Mouse (Mus musculus): ENCODE data around the gene Sertad3. TPM values are rescaled to one million over a fixed set of nuclear protein-coding genes. Genes with fewer than 3 reads are reported as not detected.

The Sertad3 gene
- polyA plus RNA-seq, 1 experiment from 2014 or later = 11.3 TPM

DNA sequence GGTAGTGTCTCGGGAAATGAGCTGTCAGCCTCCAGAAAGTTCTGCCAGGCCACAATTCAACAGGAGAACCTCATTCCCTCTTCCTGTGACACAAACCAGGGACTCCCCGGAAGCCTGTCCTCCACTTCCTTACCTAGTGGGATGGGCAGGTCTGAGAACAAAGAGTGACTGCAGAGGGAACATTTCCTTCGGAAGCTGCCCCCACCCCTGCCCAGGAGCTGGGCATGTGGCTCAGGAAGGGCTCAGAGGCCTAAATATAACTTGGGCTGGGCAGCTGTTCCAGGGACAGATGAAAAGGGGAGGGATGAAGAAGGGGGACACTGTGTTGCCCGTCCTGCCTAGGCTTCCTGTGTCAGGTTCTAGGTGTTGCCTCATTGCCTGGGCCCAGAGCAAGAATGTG is 28.1 kb downstream of the Sertad3 start:
- H3K27me3 ChIP-seq = no peaks in the 10 kb centered on the region
- no peak overlapping the region for H3K4me2 ChIP-seq
- no peak overlapping the region for H3K9ac ChIP-seq
- H3K9me3 ChIP-seq = no peaks in the 10 kb centered on the region
- 73% methylated on average over 4 of the region's 4 CpGs for WGBS
- no peak overlapping the region for H3K27ac ChIP-seq (replicated peaks)
- H3K4me1 ChIP-seq (replicated peaks) = no peaks in the 10 kb centered on the region
- ATAC-seq (ENCODE audit: low FRiP score, low read depth) = no peak
- no peaks in the 10 kb centered on the region for H3K36me3 ChIP-seq
- H3K4me3 ChIP-seq = no peak overlapping the region

DNA sequence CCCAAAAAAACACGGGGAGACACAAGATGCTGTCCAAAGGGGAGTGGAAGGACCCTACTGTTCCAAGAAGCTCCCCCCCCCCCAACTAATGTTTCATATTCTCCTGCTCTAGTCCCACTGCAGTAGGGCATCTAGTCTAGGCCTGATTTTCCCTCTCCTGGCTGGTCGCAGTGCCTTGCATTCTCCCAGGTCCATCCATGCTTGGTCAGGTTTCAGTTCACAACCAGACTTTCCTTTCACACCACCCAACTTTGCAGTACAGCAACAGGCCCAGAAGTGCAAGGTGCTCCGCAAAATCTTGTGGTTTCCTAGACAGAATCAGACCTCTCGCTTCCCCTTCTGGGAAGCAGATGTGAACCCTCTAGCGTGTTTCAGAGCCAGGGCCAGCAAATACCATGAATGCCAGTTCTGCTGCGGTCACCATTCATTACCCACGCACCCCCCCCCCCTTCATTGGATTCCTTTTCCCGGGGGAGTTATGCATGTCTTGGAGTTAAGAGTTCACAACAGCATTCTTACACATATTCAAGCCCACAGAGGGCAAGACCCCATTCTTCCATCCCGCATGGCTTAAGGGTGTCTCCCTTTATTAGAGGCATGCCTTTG is 33.3 kb downstream of the Sertad3 start:
- no peaks in the 10 kb centered on the region for H3K27me3 ChIP-seq
- peak overlapping the region; percentile 62 for H3K4me3 ChIP-seq
- WGBS = 42% methylated on average over 9 of the region's 9 CpGs
- H3K4me1 ChIP-seq (replicated peaks) = peaks cover 9% of the 10 kb centered on the region
- H3K36me3 ChIP-seq = no peaks in the 10 kb centered on the region
- no peak for ATAC-seq (ENCODE audit: low FRiP score, low read depth)
- peak overlapping the region; percentile 98 for H3K27ac ChIP-seq (replicated peaks)
- H3K9me3 ChIP-seq = no peaks in the 10 kb centered on the region
- H3K9ac ChIP-seq = no peak overlapping the region
- peak overlapping the region; percentile 66 for H3K4me2 ChIP-seq

DNA sequence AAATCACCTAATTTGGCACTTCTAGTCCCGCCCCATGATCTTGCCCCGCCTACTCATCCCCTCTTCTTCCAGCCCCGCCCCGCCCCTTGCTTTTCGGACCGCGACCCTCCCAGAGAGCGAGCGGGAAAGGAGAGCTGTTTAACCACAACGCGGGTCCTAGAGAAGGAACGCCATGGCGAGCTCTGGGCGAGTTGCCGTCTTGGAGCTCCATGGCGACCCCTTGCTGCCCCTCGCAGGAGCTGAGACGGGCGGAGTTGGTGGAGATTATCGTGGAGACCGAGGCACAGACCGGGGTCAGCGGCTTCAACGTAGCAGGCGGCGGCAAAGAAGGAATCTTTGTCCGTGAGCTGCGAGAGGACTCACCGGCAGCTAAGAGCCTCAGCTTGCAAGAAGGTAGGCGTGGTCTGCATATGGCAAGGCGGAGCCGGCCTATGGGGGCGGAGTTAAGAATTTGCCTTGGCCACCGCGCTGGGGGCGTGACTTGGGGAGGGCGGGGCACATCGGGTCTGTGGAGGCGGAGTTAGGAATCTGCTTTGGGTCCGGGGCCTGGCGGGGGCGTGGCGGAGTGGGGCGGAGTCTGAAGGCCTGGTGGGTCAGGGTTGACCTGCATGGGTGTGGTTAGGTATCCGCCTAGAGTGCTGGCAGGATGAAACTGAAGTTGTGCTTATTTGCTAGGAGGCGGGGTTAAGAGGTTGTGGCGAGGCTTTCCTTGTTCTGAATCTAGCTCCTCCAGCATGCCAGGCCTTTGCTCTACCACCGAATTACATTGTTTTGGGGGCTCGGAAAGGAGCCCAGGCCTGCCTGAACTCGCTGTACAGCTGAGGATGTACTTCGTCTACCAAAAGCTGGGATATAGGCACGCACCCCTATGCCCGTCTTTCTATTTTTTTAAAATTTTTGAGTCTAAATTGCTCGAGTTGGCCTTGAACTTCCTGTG is 34.4 kb downstream of the Sertad3 start:
- Histone ChIP-seq H3K4me2 (peak overlapping the region; percentile 66), H3K27ac (replicated peaks) (peak overlapping the region; percentile 98), H3K9me3 (no peaks in the 10 kb centered on the region), H3K4me3 (peak overlapping the region; percentile 62), H3K36me3 (no peaks in the 10 kb centered on the region), H3K27me3 (no peaks in the 10 kb centered on the region), H3K9ac (peak overlapping the region; percentile 61), H3K4me1 (replicated peaks) (peaks cover 9% of the 10 kb centered on the region)
- peak; percentile 93 for ATAC-seq (ENCODE audit: low FRiP score, low read depth)
- under 1% methylated on average over 50 of the region's 54 CpGs for WGBS

DNA sequence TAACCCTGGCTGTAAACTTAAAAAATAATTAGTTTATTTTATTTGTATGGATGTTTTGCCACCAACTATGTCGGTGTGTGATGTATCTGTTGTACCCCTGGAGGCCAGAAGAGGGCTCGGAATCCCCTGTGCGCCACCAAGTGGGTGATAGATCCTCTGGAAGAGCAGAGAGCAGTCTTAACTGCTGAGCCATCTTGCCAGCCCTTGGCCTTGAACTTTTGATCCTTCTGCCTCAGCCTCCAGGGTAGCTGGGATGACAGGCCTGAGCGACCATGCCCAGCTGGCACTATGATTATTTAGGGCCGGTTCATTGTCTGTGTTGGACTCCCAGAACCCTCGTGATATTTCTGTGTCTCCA is 35.1 kb downstream of the Sertad3 start:
- Histone ChIP-seq H3K9ac (no peak overlapping the region), H3K4me3 (peak overlapping the region; percentile 62), H3K36me3 (no peaks in the 10 kb centered on the region), H3K9me3 (no peaks in the 10 kb centered on the region), H3K27ac (replicated peaks) (peak overlapping the region; percentile 98), H3K4me1 (replicated peaks) (peaks cover 9% of the 10 kb centered on the region), H3K27me3 (no peaks in the 10 kb centered on the region), H3K4me2 (peak overlapping the region; percentile 66)
- ATAC-seq (ENCODE audit: low FRiP score, low read depth) = peak; percentile 21; the same call in 1 of the 2 replicates
- WGBS = 28% methylated on average over 6 of the region's 6 CpGs

DNA sequence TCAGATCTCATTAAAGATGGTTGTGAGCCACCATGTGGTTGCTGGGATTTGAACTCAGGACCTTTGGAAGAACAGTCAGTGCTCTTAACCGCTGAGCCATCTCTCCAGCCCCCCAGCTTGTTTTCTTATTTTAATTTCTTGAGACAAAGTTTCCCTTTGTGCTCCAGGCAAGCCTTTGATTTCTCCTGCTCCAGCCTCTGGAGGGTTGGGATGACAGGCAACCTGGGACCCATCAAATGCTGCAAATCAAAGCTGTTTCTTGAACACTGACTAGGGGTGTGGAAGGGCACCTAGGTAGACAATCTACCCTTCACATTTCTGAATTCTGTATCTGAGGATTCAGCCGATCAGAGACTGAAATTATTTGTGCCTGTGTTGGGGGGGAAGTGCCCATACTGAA is 37.2 kb downstream of the Sertad3 start:
- Histone ChIP-seq H3K27ac (replicated peaks) (no peak overlapping the region), H3K27me3 (no peaks in the 10 kb centered on the region), H3K36me3 (no peaks in the 10 kb centered on the region), H3K9ac (no peak overlapping the region), H3K4me2 (no peak overlapping the region), H3K4me3 (no peak overlapping the region), H3K9me3 (no peaks in the 10 kb centered on the region), H3K4me1 (replicated peaks) (peaks cover 9% of the 10 kb centered on the region)
- WGBS = 84% methylated on average over 2 of the region's 2 CpGs
- no peak for ATAC-seq (ENCODE audit: low FRiP score, low read depth)

DNA sequence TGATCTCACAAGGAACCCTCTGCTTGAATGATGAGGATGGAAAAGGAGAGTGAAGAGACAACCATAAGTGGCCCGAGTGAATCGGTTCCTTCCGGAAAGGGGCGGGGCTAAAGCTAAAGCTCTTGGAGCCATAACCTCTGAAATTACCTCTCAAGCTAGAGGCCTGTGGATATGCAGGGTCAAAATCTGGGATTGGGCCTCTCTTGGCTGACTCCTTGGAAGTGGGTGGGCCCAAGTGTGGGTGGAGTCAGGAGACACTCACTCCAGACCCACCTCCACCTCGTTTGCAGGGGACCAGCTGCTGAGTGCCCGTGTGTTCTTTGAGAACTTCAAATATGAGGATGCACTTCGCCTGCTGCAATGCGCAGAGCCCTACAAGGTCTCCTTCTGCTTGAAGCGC is 41.4 kb downstream of the Sertad3 start:
- H3K27me3 ChIP-seq = no peaks in the 10 kb centered on the region
- no peak for ATAC-seq (ENCODE audit: low FRiP score, low read depth)
- H3K4me3 ChIP-seq = no peak overlapping the region
- H3K27ac ChIP-seq (replicated peaks) = no peak overlapping the region
- H3K4me2 ChIP-seq = no peak overlapping the region
- 81% methylated on average over 9 of the region's 9 CpGs for WGBS
- no peaks in the 10 kb centered on the region for H3K36me3 ChIP-seq
- H3K9me3 ChIP-seq = no peaks in the 10 kb centered on the region
- no peak overlapping the region for H3K9ac ChIP-seq
- H3K4me1 ChIP-seq (replicated peaks) = no peaks in the 10 kb centered on the region

DNA sequence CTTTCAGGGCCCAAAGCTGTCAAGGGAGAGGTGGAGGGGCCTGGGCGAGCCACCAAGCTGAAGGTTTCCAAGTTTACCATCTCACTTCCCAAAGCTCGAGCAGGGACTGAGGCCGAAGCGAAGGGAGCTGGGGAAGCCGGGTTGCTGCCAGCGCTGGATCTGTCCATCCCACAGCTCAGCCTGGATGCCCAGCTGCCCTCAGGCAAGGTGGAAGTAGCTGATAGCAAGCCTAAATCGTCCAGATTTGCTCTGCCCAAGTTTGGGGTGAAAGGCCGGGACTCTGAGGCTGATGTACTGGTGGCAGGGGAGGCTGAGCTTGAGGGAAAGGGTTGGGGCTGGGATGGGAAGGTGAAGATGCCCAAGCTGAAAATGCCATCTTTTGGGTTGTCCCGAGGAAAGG is 44.7 kb downstream of the Sertad3 start:
- Histone ChIP-seq H3K4me2 (no peak overlapping the region), H3K36me3 (no peaks in the 10 kb centered on the region), H3K9me3 (no peaks in the 10 kb centered on the region), H3K27me3 (no peaks in the 10 kb centered on the region), H3K9ac (no peak overlapping the region), H3K27ac (replicated peaks) (no peak overlapping the region), H3K4me1 (replicated peaks) (no peaks in the 10 kb centered on the region), H3K4me3 (no peak overlapping the region)
- ATAC-seq (ENCODE audit: low FRiP score, low read depth) = no peak
- WGBS = 87% methylated on average over 9 of the region's 9 CpGs

DNA sequence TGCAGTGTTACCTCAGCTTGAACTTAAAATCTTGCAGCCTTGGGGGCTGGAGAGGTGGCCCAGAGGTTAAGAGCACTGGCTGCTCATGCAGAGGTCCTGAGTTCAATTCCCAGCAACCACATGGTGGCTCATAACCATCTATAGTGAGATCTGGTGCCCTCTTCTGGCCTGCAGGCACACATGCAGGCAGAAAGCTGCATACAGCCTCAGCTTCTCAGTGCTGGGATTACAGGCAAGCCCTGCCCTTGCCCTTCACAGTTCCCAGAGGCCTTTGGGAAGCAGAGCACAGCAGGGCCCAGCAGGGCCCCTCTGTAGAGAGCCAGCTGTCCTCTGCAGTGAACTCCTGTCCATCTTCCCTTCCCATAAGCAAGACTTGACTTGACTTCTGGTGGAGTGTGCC is 46.5 kb downstream of the Sertad3 start:
- H3K27me3 ChIP-seq = no peaks in the 10 kb centered on the region
- H3K9me3 ChIP-seq = no peaks in the 10 kb centered on the region
- H3K27ac ChIP-seq (replicated peaks) = no peak overlapping the region
- no peak for ATAC-seq (ENCODE audit: low FRiP score, low read depth)
- no peak overlapping the region for H3K9ac ChIP-seq
- H3K4me2 ChIP-seq = no peak overlapping the region
- H3K4me3 ChIP-seq = no peak overlapping the region
- H3K36me3 ChIP-seq = no peaks in the 10 kb centered on the region
- H3K4me1 ChIP-seq (replicated peaks) = no peaks in the 10 kb centered on the region

DNA sequence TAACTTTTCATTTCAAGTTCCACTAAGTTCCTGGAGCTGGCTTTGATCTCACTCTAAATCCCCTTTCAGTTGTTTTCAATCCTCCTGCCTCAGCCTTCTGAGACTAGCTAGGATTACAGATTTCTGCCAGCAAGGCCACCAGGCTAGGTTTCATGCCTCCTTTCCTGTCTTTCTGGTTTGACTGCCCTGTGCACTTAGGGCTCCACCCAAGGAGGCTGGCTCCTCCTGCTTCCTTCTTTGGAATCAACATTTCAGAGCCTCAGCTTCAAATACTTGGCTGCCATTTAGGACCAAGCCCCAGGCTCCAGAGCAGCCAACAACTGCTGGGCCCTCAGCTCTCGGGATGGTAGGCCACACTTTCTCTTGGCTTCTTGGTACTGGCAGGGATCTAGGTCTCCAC is 47.0 kb downstream of the Sertad3 start:
- ATAC-seq (ENCODE audit: low FRiP score, low read depth) = no peak
- Histone ChIP-seq H3K4me1 (replicated peaks) (no peaks in the 10 kb centered on the region), H3K9me3 (no peaks in the 10 kb centered on the region), H3K4me2 (no peak overlapping the region), H3K36me3 (no peaks in the 10 kb centered on the region), H3K4me3 (no peak overlapping the region), H3K9ac (no peak overlapping the region), H3K27me3 (no peaks in the 10 kb centered on the region), H3K27ac (replicated peaks) (no peak overlapping the region)
- 59% methylated on average over 1 of the region's 1 CpGs for WGBS

DNA sequence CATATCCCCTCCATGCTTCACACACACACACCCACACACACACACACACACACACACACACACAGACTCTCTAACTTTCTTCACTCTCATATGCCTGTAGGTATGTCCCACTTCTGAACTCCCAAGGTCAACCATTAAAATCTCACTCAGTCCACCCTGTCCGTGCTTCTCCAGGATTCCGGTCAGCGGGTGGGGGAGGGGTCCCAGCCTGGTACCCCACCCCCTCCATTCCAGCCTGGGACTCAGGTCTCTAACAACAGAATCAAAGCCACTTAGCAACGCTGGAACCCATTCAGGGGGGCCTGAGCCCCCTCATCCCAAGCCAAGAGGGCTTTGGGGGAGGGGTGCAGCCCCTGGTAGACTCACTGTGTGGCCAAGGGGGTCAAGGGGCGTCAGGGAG is 49.4 kb downstream of the Sertad3 start, which contains the start of gene Hipk4:
Gene Hipk4 (plus strand): TSS at position 301 of the 400 bp plus-strand sequence.
- Histone ChIP-seq H3K4me3 (no peak within 1 kb of the TSS), H3K27ac (replicated peaks) (no peak within 1 kb of the TSS), H3K9ac (no peak within 1 kb of the TSS), H3K4me2 (no peak within 1 kb of the TSS), H3K36me3 (no peaks in the 10 kb centered on the region), H3K27me3 (no peaks in the 10 kb centered on the region), H3K9me3 (no peaks in the 10 kb centered on the region), H3K4me1 (replicated peaks) (no peaks in the 10 kb centered on the region)
- no peak for ATAC-seq (ENCODE audit: low FRiP score, low read depth)
- 70% methylated on average over 5 of the region's 5 CpGs for WGBS

DNA sequence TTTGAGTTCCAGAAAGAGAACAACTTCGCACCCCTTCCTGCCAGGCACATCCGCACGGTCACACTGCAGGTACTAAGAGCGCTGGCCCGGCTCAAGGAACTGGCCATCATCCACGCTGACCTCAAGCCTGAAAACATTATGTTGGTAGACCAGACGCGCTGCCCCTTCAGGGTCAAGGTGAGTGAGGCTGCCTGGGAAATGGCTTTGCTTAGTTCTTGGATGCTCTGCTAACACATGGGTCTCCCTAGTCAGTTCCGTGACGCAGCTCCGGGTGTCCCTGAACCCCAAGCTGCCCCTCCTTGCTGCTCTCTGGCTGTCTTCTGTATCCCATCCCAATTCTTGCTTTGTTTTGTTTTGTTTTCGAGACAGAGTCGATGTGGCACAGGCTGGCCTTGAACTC is 50.2 kb downstream of the Sertad3 start:
- no peak overlapping the region for H3K9ac ChIP-seq
- no peak overlapping the region for H3K27ac ChIP-seq (replicated peaks)
- H3K4me3 ChIP-seq = no peak overlapping the region
- WGBS = 96% methylated on average over 13 of the region's 13 CpGs
- H3K4me1 ChIP-seq (replicated peaks) = no peaks in the 10 kb centered on the region
- no peak for ATAC-seq (ENCODE audit: low FRiP score, low read depth)
- no peaks in the 10 kb centered on the region for H3K9me3 ChIP-seq
- no peaks in the 10 kb centered on the region for H3K36me3 ChIP-seq
- H3K27me3 ChIP-seq = no peaks in the 10 kb centered on the region
- no peak overlapping the region for H3K4me2 ChIP-seq

DNA sequence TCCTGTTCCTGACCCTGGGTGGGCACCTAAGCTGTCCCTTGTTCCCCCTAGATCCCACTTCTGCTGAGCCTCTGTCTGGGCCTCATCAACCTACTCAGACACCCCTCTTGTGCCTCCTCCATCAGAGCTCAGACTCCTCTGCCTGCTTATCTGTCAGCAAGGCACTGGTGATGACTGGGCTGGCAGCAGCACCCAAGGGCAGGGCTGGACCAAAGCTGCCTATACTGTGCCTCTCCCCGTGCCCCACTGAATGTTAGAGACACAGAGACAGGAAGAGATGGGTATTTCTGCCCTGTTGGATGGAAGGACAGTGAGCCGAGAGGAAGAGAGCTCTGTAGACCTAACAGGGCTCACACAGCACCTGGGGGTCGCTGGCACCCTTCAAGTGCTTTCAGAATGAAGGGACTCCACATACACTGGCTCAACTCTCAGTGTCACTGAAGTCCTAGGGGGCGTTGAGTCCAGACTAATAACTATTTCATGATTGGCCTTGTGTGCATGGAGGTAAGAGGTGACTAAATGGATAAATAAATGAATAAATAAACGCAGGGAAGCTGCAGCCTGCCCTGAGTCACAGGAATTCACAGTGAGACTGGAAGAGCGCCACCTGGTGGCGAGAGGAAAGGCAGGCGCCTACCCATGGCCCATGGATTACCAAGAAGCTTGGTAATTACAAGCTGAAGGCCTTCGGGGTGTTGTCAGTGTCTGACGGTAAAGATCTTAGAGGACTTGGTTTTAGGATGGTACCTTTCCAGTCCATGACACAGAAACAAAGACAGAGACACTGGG is 52.7 kb downstream of the Sertad3 start:
- Histone ChIP-seq H3K4me3 (no peak overlapping the region), H3K27me3 (no peaks in the 10 kb centered on the region), H3K4me2 (no peak overlapping the region), H3K4me1 (replicated peaks) (no peaks in the 10 kb centered on the region), H3K9me3 (no peaks in the 10 kb centered on the region), H3K27ac (replicated peaks) (no peak overlapping the region), H3K36me3 (no peaks in the 10 kb centered on the region; the same call in 1 of the 2 replicates), H3K9ac (no peak overlapping the region)
- 23% methylated on average over 10 of the region's 10 CpGs for WGBS
- peak; percentile 74 for ATAC-seq (ENCODE audit: low FRiP score, low read depth)
